Mouse (Mus musculus) neural tube, embryonic 10.5 days (tissue): ENCODE measurements around the gene Fhit.
A peak's percentile ranks its signal among the peaks of the same experiment; 100 is the strongest.

Experiments
- DNase-seq: peaks from one replicate; pipeline ENCODE4 v3.0.0-alpha.2; 2017; ENCODE audit warnings: low spot score; ENCODE audit errors: extremely low spot score

Gene Fhit

DNA sequence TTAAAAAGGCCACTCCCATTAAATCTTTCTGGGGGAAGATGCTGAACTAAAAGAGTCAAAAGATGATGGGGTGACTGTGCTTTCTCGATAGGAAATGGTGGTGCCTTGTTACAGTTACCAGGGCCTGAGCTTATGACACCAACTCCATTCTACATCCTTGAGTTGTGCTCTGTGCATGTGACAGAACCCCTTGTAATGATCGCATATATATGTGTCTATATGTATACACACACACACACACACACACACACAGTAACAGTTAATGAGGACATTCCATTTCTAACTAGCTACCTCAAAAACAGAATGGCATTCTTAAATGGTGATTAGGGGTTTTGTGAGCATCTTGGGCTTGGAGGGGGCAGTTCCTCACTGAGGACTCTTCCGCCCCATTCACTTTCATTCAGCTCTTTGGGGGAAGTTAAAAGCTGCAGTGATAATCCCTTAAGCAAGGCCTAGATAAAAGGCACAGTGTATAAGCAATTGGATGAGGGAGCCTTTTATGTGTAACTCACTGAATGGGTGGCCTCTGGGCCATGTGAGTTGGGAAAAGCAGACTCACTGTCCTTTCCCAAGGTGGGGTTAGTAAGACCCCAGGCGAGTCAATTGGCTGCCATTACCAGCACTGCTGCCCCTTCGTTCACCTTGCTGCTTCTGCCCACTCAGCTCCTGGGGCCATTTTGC lies 449.9 kb downstream of the Fhit start:
- no peak for DNase-seq

GRCm38 (mm10) chr14:10710796-10711311 lies 451.0 kb downstream of the Fhit start:
- no peak for DNase-seq

- no peak for DNase-seq
Measured at GRCm38 (mm10) chr14:10701707-10702106, 460.1 kb downstream of the Fhit start.

- no peak for DNase-seq
Measured at GRCm38 (mm10) chr14:10680041-10680440, 481.8 kb downstream of the Fhit start.

GRCm38 (mm10) chr14:10679638-10680037 lies 482.2 kb downstream of the Fhit start:
- DNase-seq = no peak

- DNase-seq = no peak
Measured at GRCm38 (mm10) chr14:10677627-10678026, 484.2 kb downstream of the Fhit start.

DNA sequence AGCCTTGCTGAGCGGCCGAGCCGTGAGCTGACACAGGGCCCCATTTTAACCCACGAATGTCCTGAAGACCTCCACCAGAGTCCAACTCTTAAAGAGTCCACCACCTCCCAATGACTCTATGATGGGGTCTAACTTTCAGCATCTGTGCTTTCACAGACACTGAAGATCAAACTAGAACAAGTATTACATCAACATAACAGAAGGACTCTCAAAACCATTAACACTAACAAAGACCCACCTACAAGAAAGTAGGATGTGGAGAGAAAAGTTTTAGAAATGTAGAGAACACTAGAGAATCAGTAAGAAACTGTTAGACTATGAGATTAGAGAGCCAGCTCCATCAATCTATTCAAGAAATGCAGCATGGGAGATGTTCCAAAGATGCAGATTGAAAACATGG lies 501.6 kb downstream of the Fhit start:
- no peak for DNase-seq

DNA sequence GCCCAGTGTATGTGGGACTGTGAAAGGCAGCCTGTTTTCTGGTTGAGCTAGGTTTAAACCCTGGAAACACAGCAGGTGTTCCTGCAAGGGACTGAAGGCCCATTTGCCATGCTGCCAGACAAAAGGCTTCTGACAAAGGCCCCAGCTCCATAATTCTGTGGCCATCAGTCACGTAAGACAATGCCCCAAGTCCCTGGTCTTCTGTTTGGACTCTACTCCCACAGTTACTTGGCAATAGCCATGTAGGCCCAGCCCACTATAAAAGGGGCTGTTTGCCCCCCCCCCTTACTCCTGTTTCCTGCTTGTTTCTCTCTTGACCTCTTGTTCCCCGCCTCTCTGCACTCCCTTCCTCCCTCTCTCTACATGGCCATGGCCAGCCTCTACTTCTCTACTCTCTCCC lies 502.5 kb downstream of the Fhit start:
- peak; percentile 26 for DNase-seq

- no peak for DNase-seq
Measured at GRCm38 (mm10) chr14:10658219-10658618, 503.6 kb downstream of the Fhit start.

GRCm38 (mm10) chr14:10657364-10657763 lies 504.5 kb downstream of the Fhit start:
- no peak for DNase-seq

- DNase-seq = no peak
Measured at GRCm38 (mm10) chr14:10655842-10656241, 506.0 kb downstream of the Fhit start.

GRCm38 (mm10) chr14:10647832-10648231 lies 514.0 kb downstream of the Fhit start:
- no peak for DNase-seq

DNA sequence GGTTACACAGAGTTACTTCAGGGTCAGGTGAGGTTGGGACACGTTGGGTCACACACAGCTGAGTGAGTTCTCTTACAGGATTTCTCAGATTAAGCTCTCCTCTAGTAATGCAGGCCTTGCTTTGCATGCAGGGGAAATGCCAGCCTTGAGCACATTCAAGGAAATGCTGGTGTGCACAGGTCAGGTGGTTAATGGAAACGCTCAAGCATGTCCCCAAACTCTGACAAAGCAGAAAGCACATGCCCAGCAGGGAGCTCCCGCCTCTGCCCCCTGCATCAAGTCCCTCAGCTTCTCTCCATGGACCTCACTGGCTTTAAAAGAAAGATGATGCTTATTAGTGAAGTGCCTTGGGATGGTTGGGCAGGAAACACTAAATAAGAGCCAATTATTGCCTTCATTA lies 530.1 kb downstream of the Fhit start:
- no peak for DNase-seq

DNA sequence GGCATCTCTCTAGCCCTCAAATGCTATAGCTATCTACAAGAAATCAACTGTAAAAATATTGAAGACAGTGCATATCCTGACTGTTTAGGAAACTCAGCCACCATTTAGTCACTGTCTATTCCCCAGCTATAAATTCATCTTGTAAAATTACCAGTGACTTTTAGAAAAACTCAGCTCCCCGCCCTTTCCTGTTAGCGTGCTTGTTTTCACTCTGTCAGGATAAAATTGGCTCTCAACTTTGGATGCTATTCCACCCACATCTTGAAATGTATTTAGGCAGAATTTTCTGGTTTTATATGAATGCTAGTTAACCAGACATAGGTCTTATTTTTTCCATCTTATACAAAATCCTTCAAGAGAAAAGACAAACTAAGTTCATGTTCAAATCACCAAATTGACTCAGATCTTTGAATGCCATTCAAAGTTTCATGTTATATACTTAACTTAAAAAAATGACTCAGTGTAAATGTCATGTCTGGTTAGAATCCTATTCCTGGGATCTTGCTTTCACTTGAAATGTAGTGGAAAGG lies 530.9 kb downstream of the Fhit start:
- no peak for DNase-seq

GRCm38 (mm10) chr14:10593467-10593866 lies 568.4 kb downstream of the Fhit start:
- DNase-seq = no peak

DNA sequence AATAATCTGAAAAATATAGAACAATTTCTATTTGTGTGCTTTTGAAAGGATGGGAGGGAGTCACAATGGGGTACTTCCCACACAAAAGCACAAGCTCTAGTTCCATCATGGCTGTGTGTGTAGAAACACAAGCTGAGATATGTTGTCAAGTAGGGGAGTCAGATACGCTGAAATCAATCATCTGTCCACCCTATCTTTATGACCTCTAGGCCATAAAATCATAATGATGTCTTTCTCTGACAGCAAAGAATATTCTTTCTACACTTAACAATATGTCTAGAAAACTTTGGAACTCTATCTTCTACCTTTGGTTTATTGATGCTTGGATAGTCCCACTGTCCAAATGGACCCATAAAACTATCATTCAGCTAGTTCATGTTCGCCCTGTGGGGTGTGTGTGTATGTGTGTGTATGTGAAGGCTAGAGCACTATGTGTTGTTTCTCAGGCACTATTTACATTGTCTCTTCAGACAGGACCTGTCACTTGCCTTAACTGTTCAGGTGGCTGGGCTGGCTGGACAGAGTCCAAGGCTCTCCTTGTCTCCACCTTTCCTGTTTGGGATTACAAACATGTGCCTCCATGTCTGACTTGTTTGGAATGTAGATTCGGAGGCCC lies 592.8 kb downstream of the Fhit start:
- DNase-seq = no peak

GRCm38 (mm10) chr14:10567771-10568170 lies 594.1 kb downstream of the Fhit start:
- DNase-seq = no peak

GRCm38 (mm10) chr14:10554755-10555154 lies 607.1 kb downstream of the Fhit start:
- DNase-seq = no peak

DNA sequence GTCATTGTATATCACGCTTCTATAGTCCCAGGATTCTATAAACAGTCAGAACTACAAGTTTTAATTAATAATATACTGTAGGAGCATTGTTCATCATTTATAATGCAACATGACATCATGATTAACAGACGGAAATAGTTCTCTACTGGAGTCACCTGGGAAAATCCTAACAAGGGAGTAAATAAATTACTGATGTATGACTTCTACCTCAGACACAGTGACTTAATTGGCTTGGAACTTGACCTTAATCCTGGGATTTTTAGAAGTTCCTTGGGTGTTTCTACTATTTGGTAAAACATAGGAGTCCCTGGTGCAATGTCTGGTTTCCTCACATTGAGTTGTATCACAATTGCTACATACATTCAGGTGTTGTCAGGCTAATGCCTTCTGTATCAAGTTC lies 613.2 kb downstream of the Fhit start:
- DNase-seq = no peak

- no peak for DNase-seq
Measured at GRCm38 (mm10) chr14:10545916-10546315, 615.9 kb downstream of the Fhit start.

DNA sequence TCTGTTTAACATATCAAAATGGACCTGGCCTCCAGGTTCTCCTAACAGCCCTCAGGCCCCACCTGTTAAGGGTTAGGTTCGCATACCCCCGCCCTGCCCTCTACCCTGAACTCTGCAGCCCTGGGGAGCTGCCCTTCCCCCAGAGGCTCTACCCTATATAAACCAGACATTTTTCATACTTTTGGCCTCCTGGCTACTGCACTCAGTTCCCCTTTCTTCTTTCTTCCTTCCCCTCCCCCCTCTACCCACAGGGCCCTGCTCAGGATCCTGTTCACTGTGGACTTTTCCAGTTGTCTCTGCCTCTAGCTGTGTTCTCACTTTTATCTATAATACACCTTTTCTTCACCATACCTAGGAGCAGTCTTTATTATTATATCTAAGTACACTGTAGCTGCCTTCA lies 627.0 kb downstream of the Fhit start:
- no peak for DNase-seq

DNA sequence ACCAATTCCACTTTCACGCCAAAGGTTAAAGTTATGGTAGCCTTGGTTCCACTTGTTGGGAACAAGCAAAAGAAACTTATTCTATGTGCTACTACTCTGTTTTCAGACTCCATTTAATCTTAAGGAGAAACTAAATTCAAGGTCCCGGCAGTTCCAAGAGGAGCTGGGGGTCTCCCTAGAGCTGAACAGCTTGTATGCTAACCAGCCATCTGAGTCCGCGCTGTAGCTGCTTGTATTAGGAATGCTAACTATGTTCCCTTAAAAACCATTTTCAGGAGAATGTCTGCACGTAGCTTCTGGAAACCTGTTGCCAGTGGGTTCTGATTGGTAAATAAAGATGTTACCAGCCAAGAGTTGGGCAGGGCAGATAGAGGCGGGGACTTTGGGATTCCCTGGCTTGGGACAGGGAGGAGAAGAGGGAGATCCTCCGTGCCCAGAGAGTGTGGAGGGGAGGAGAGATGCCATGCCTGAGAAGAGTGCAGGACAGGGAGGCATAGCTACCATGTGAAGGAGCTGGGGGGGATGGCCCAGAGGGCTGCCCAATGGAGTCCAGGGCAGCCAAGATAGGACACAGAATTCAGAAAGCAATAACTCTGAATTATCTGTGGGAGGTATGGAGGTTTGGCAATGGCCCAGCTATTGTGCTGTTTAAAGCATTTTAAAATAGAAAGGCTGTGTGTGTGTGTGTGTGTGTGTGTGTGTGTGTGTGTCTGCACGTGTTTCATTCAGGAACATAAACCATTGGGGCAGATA lies 629.9 kb downstream of the Fhit start:
- DNase-seq = no peak
